Mouse (Mus musculus): ENCODE data around the gene Sgms1.
A peak's percentile ranks its signal among the peaks of the same experiment; 100 is the strongest.
"Not testable (repeated sequence)": the region's sequence is repeated elsewhere in the genome, so short reads cannot be mapped to it uniquely, and the experiment has no call there.

Gene Sgms1

DNA sequence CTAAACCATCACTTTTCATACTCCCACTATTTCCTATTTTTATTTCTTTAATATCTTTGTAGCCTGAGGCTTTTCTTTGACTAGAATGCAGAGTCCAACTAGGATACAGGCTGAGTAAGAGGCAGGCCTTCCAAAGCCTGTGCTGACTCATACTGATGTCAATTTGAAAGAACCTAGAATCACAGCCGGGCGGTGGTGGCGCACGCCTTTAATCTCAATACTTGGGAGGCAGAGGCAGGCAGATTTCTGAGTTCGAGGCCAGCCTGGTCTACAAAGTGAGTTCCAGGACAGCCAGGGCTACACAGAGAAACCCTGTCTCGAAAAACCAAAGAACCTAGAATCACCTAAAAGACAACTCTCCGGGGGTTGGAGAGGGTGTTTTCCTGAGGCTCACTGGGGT is 214.5 kb downstream of the Sgms1 start:
- DNase-seq: no peak

DNA sequence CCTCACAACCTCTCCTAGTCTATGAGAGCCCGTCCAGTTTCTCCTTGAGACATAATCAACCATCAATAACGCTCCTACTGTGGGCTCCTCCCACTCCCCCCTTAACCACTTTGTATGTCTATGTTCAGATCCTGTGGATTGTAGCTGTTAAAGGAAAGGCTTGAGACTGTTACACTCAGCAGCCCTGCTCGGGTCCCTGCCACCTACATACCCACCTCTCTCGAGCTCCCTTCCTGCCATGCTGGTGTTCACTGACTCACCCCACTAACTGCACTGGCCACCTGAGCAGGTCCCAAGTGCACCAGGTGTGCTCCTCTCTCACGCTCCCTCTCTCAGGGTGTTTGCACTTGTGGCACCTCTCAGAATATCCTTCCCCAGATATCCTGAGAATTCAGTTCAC is 215.0 kb downstream of the Sgms1 start:
- no peak for DNase-seq

DNA sequence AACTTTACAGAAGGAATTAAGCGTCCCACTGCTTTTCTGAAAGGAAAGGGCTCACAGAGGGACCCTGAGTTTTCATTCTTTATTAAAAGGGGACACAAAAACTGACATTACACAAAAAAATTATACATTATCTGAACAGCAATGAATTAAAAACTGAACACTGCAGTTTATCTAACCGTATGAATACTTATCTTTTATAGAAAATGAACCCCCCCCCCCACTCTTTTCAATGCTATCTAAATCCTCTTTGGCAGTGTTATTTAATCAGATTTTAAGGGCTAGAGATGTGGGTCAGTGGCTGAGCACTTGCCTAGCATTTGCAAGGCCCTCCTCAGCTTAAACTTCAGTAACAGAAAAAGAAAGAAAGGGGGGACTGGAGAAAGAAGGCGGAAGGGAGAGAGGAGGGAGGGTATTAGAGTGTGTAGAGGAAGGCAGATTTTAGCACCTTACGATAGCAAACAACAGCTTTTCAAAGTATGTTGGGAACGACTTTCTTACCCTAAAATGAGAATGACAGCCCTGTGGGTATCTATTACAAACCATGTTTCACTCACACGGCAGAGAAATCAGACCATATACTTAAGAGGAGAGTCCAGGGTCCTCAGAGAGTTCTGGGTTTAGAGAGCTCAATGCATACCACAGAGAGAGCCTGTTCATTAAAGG is 215.9 kb downstream of the Sgms1 start:
- DNase-seq: no peak

DNA sequence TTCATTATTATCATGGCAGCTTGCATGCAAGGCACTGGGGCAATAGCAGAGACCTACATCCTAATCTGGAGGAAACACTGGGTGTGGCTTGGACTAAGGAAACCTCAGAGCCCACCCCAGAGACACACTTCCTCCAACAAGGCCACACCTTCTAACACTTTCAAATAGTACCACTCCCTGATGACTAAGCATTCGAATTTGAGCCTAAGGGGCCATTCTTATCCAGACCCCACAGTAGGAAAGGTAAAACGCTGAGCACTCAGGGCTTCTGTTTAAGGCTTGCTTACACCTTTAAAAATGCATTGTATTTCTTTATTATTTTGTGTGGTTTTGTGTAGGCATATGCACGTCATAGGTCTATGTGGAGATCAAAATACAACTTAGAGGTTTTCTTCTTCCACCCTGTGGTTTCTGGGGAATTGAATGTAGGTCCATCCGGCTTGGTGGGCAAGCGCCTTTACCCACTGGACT is 217.0 kb downstream of the Sgms1 start:
- no peak for DNase-seq

DNA sequence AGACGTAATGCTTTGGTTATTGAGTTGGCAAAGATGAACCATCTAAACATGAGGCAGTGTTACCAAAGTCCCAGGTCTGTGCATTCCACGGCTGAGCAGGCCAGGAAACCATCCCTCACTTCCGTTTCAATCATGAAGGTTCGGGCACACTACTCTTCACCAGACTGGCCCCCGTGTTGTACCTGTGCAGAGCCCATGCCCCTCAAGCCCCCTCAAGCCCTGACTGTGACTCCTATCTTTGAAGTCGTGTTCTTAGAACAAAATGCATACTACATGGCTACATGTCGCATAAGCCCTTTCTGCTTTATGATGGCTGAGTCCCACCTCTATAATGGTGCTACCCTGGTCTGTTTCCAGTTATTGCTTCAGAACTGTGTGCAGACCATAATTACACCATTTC is 217.5 kb downstream of the Sgms1 start:
- DNase-seq: no peak

DNA sequence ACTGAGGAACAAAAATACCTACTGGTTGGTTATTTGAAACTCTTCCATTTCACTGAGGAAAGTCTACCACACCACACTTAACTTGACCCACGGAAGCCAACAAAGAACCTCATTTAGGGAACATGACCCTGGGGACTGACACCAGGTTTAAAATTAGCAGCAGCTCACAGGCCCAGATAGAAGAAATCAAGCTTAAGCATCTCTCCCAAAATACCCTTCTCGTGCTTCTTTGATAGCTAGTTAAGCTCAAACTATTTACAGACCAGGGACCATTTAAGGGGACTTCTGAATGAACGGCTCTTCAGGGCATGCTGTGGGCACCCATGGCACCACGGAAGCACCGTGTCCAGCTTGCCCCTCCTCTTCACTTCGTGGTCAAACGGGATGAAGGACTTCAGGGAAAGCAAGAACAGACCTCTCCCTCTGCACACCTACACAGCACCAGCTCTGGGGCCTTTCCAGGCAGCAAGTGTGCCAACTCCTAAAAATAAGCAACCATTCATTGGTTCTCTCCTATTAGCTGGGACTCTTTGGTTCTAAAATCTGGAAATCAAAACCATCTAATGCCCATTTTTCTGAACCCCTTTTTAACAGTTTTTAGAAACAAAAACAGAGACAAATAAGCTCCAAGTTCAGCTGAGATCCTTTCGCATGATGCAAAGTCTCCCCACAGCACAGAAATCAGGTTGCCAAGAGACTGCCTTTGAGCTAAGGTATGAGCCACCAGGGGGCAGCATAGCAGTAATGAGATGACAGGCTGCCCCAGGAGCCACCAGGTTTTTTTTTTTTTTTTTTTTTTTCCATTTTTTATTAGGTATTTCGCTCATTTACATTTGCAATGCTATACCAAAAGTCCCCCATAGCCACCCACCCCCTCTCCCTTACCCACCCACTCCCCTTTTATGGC is 219.6 kb downstream of the Sgms1 start:
- DNase-seq: peak; percentile 87 to 94

DNA sequence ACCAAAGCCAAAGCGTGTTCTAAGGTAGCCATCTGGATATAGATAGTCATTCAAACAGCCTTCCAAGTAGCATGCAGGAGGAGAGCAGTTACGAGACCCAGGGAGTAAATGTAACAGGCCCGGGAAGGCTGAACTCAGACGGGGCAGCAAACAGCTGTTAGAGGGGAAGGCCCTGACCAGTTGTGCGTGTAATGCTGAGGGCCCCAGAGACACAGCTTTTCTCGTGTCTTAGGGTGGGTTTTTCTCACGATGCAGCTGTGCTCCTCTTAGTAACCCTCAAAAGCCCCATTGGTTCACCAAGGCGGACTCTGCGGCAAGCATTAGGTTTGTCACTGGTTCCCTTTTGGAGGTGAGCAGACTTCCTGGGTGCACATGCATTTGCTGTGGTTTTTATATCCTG is 221.5 kb downstream of the Sgms1 start:
- no peak for DNase-seq

DNA sequence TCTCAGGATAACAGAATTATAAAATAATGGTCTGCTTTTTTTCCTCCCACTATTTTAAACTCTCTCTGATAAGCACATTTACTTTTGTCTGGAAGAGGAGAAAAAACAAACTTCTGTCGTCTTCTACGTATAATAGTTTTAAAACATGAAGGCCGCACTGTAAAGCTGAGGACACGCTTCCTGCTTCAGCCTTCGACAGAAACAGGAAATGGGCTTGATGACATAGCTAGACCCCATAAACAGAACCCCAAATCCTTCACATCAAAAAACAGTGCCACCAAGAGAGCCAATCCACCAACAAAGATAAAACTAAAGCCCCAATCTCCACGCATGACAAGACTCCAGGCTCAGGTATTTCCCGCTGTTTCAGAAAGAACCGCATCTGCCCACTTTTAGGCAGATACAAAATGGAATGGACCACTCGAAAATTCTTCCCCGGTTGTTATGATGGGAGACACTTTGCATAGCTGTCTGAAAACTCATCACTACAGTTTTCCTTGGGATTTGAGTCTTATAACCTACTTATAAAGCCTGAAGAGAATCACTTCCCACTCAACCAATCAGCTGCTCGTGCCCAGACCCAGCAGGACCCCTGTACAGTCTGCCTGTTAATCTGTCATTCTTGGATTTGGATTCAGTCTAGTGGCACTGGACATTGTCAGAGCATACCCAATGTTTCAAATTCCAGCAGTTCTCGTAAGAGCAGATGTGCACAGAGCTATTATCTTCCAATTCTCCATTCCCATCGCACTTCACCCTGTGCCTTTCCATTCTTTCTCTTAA is 222.5 kb downstream of the Sgms1 start:
- DNase-seq: peak in 1 of 2 experiments; percentile 30

DNA sequence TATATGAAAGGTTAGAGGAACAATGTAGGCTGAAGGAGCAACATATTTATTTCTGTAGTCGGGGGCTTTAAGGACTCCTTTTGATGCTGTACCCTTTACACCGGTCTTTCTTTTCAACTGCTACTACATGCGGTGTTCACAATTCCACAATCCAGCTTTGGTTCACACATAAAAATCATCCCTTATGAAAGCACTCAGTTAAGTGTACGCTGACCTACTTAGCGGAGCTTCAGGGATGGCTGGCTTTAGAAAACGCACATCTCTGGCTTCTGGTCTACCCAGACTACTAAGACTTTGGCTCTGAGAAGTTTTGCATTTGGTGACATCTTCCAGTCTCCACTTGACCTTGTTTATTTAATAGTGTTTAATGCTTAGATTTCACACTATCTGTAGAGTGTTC is 223.8 kb downstream of the Sgms1 start:
- no peak for DNase-seq

DNA sequence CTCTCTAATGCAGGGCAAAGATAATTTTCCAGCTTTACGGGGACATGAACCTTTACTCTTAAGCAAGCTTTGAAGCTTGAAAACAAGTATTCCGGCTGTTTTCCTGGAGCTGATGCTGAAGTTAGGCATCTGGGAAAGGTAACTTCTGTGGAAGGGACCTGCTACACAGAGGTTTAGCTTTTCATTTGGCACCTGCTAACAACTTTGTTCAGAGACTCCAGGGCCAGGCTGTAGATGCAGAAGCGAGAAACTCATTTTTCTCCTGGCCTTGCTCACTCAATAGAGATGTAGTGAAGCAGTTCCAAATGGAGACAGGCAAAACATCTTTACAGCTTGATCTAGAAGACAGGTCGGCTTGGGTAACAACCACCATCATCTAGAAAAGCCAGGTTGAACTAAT is 225.4 kb downstream of the Sgms1 start:
- no peak for DNase-seq

DNA sequence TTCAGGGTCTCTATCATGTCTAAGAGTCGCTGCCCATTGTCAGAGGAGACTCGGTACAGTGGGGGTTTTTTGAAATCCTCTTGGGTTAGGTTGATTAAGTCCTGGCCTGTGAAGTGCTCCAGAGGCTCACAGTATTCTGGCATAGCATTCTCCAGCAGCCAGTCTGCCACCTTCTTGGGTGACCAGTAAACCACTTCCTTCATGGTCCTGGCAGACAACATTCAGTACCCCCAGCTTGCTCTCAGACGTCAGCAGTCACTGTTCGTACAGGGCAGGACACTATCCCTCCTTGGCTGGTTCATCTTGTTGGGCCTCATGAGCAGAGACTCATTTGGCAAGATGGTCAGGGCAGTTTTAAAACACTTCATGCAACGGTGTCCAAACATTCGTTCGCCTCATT is 229.6 kb downstream of the Sgms1 start:
- no peak for DNase-seq

DNA sequence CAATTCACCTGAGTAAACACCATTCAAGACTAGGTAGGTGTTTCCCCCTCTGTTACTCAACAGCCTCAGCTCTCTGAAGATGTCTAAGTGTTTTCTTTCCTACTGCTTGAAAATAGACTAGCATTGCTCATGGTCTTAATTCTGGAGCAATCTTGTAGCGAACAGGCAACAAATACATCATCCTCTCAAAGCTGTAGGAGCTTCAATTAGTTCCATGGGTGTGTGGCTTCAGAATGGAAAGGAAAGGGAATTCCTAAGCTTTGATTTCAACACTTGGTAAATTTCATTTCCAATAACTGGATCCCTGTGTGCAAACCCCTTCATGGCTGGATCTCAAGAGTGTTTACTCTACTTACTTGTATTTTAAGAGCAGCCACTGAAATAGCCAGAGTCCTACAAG is 230.3 kb downstream of the Sgms1 start:
- no peak for DNase-seq

DNA sequence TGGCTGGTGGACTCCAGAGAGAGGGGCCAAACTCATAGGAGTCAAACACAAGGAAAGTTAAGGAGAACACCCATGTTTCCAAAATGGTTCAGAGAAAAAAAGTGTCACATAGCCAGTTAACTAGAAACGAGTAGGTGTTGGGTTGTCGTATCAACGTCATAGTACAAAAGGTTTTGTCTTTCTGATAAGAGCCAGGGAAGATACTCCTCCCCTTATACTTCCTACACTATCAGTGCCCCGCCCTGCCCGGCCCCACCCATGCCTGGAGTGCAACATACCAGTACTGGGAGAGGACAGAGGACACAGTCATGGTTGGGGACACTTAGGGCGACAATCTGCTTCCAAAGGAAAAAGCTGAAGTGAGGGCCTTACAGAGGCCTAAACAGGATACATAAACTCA is 232.5 kb downstream of the Sgms1 start:
- no peak for DNase-seq

DNA sequence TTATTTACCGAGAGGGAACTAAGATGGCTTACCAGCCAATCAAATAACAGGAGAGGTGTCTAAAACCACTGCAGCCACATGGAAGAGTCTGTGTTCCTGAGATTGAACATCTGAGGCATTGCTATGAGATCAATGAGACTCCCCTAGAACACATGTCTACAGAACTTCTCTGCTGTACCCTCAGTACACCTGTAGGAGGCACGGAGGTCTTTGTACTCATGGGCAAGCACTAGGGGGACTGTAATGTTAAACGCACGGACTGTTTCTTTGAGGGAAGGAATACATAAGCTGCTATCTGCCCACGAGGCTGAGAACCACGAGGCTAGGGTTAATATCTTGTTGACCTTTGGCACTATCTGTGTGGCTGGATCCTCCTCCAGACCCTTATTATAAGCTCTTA is 237.0 kb downstream of the Sgms1 start:
- no peak for DNase-seq

DNA sequence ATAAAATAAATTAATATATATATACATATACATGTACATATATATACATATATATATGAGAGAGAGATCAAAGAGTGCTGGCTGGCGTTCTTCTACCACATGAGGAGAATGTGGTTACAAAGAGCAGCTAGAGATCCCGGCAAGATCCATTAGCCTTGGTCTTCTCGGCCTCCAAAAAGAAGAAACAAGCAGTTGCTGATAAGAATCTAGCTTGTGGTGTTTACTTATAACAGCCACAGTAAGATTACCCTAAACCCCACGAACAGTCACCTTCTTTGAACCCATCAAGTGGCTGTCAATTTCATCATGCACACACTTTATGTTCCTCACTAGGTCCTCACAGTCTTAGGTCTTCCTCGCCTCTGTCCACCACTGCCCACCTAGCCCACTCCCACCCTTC is 240.8 kb downstream of the Sgms1 start:
- DNase-seq: no peak

DNA sequence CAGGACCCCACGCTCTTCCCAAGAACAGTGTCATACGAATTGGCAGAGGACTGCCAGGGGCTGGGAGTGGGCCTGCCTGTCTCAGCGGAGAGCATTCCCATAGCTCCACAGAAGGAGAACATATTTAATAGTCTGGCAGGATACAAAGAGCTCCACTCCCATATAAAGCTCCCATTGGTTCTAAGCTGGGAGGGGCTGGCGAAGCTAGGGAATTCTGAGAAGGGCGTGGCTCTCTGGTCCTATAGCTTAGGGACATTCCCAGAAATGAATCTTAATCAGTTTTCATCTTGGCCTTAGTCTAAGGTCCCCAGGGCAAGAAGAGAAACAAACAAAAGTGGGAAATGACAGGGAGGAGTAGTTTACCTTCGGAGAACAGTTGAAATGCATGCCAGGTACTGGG is 247.1 kb downstream of the Sgms1 start:
- no peak for DNase-seq

DNA sequence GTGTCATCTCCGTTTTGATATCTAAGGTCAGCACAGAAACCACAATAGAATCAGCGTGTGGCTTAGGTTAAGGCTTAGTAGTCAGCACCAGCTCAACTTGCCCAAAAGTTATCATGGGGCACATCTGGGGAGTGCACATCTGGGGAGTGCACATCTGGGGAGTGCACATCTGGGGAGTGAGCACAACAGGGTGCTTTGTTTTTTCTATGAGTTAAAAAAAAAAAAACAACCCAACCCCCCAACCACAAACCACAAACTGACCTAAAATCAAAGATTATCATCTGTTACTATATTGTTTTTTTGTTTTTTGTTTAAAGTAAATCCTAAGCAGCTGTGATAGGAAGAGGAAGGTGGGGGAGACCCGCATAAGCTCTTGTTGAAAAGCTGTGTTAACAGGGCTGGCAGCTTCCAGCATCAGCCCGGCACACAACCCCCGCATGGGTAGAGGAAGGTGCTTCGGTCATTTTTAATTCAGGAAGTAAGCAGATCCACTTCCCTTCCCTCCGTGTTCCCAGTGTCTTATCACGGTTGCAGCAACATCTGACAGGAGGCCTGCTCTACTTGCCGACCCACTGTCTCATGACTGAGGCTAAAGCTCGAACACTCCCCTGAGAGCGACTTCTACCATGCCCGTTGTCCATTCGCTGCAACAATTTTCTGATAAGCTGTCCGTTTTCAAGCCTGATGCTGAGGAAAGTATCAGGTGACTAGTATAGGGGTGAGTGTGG is 251.0 kb downstream of the Sgms1 start:
- no peak for DNase-seq

DNA sequence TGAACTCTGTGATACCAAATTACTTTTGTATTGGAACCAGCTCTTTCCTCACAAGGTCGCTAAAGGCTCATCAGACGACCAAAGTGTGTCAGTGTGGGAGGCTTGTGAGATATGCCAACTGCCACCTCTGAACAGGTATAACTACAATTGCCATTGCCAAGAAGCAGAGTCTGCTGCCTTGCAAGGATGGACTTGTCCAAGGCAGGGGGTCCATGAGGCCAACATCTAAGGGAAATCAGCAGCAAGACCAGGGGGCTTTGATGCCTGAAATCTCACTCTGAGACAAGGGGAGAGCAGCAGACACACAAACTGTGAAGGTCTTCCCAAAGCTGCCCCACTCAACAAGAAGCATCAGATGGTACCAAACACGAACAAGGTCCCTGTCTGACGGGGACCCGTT is 251.6 kb downstream of the Sgms1 start:
- DNase-seq: no peak

DNA sequence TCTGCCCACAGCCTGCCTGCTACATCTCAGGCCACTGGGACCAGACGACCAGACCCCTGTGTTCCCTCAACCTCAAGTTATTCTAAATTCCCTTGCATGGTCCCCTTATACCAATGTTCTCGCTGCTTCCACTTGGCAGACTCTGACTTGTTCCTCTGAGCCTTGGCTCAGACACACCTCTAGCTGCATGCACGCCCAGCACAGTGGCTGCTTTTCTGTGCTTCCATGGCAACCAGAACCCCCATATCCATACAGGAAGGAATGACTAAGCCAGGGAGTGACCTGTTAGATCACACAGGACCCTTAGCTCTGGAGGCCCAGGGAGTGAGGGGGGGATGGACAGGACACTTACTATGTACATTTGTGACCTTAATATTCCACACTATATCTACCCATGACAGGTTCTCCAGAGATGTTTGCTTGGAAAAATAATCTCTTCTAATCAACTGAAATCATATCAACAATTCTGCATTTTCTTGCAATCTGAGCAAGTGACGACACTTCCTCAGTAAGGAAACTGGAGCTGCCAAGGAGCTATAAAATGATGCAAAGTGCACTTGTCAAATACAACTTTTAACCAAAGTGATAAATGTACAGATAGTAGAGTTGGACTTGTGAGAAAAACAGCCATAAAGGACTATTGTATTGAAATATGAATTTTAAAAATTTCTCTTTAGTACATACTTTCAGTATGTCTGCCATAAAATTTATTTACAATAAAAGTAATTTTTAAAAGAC is 252.5 kb downstream of the Sgms1 start:
- DNase-seq: peak in 1 of 2 experiments; percentile 29

DNA sequence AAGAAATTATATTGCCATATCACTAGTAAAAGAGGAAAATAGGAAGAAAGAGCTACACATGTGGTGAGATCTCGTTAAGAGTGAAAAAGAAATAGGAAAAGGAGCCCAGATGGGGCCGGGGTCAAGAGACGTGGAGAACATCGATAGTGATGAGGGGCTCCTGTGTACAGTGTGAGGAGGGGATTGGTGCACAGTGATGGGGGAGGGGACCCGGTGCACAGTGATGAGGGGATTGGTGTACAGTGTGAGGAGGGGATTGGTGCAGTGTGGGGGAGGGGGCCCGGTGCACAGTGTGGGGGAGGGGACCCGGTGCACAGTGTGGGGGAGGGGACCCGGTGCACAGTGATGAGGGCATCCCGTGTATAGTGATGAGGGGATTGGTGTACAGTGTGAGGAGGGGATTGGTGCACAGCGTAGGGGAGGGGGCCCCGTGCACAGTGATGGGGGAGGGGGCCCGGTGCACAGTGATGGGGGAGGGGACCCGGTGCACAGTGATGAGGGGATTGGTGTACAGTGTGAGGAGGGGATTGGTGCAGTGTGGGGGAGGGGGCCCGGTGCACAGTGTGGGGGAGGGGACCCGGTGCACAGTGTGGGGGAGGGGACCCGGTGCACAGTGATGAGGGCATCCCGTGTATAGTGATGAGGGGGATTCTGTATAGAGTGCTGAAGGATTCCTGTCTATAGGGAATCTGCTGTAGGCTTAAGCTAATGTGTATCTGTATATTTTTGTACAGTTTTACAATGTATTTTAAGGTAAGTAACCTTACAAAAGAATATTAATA is 257.6 kb downstream of the Sgms1 start:
- not testable (repeated sequence) for DNase-seq

DNA sequence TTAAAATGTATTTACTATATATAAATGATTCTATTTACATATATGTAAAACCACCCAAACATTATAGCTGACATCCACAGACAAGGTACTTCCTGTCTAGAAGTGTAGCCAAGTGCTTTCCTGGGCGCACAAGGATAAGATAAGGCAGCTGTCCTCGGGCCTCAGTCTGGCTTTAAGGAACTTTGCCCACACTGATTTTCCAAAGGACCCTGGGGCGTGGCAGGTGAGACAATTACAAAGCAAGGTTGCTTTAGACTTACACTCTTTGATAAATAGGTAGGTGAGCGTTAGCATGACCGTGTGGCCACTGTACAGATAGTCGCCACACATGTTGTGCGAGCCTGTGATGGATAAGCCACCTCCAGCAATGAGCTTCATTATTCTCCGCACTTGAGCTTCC is 260.2 kb downstream of the Sgms1 start:
- no peak for DNase-seq

Data from cerebellum, postnatal 25 days (tissue).